Mouse (Mus musculus) c-Kit-negative CD71-positive TER-119-positive erythroid progenitor cells, embryonic 14.5 days (primary cell): ENCODE data around the gene Magoh.

ENCODE experiments used
- DNase-seq: peaks from one replicate; pipeline ENCODE4 v3.0.0-alpha.2; 2013; ENCODE audit warnings: low read depth, low spot score

Magoh gene

DNA sequence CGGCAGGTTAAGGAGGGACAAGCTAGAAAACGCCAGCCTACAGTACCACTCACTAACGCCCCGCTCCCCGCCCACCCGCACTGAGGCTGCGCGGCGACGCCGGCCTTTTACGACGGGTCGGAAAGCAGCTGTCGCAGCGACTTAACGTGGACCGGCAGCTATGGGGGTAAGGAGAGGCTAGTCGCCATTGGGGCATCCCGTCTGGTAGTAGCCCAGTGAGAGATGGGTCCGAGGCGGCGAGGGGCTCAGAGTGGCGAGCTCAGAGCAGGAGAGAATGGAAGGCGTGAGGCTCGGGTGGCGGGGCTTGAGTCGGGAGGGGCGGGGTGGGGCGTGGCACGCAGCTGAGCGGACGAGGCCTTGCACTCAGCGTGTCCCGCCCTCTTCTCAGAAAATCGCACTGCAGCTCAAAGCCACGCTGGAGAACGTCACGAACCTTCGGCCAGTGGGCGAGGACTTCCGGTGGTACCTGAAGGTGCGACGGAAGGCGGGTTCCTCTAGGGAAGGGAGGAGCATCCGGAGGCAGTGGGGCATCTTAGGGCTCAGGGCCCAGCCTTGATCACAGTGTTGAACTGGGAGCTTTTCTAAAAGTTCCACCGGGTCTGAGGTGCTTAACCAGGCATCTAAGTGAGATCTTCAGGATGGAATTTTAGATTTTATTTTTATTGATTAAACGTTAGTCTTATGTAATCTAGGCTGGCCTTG lies 10.3 kb downstream of the Magoh start, which contains the start of gene 0610037L13Rik:
Gene 0610037L13Rik, plus strand, starts transcription at position 83 of the 702 bp plus-strand sequence.
- peak; percentile 89 for DNase-seq

DNA sequence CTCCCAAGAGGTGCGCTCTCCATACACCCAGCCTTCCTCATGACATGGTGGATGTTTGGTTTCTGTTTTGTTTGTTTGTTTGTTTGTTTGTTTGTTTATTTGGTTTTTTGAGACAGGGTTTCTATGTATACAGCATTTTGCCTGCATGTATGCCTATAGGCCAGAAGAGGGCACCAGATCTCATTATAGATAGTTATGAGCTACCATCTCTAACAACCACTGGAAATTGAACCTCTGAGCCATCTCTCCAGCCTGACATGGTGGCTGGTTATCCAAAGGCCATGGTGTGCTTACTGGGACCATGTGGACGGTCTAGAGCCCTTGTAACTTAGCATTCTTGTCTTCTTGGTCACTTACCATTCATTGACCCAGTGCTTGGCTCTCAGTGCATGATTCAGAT lies 13.1 kb downstream of the Magoh start:
- no peak for DNase-seq

DNA sequence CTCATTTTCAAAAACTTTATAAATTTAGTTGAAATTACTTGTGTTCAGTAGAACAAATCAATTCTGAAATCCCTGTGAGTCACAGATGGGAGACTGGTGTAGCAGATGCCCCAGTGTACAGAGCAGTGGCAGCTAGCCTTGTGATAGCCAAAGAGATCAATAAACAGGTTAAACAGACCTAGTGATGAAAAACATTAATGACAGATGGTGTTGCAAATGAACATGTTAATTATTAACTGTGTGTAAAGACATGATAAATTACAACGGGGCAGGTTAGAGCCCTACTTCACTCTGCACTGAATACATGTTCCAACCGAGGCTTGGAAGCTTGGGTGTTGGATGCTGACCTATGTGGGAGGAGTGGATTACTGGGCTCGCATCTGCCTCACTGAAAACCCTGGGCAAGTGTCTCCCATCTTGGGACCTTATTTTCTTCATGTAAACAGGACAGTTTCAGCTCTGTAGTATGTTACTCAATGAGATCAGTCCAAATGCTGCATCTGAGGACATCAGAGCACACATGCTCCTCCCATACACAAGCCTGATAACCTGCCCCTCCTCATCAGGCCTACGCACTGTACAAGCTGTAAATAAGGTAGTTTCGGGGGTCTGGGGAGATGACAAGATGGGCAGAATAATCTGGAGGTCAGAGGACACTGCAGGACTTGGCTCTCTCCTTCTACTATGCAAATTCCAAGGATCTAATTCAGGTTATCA lies 19.8 kb downstream of the Magoh start:
- DNase-seq: no peak

DNA sequence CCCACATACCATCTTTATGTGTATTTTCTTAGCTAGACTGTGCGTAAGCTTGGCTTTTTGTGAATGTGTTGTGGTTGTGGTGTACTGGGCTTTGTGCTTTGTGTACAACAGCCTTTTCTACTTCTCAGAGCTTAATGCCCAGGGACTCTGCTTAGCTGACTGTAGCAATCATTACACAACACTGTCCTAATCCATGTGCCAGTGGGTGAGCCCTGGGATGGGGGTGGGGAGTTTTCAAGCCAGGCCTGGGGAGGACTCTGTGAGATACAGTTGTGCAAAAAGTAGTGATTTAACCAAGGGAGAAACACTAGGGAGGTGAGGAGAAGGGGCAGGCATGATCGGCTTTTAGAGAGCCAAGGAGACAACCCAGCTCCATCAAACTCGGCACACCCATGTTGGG lies 20.7 kb downstream of the Magoh start:
- no peak for DNase-seq

DNA sequence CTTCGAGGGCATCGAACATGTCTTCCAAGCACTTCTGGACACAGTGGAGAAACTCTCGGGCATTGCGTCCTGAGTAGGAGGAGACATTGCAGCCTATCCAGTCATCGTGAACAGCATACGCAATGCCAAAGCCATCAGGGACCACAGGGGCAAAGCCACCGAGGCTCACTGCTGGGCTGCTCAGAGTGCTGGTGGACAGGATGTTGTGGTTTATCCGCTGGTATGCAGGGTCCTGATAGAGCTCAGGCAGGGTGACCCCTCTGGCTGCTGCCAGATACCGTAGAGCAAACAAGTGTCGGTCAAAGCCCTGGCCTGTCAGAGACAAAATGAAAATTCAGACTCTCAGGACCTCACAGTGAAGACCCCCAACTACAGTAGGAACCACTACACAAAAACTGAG lies 24.7 kb downstream of the Magoh start:
- DNase-seq: no peak

DNA sequence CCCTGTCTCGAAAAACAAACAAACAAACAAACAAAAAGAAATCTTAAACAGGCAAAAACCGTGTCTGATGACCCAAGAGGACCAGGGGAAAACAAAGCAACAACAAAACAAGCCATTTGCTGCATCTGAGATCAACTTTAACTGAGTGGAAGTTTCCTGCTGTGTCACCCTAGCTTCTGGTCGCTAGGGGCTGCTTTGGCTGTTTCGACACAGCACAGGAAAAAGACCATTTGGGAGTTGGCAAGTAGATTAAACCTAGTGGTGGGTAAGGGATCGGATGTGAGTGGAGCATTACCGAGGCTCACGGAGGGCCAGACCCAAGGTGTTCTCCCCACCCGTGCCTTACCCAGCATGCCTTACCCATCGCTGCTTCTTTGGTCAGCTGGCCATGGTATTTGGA lies 27.0 kb downstream of the Magoh start:
- no peak for DNase-seq

DNA sequence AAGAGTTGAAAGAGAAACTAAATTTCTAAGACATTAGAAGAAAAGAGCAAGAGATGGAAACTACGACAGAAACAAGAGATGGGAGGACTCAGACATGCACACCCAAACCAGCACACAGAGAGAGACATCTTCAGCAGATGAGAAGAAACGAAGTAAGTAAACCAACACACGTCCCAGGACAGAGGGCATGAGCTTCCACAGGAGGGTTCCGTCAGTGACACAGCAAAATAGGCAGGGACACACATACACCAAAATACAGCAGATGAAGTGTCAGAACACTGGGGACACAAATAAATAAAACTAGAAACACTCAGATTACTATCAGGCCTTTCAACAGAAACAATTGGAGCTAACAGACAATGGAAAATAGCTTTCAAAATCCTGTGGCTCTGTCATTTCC lies 30.5 kb downstream of the Magoh start:
- DNase-seq: no peak

DNA sequence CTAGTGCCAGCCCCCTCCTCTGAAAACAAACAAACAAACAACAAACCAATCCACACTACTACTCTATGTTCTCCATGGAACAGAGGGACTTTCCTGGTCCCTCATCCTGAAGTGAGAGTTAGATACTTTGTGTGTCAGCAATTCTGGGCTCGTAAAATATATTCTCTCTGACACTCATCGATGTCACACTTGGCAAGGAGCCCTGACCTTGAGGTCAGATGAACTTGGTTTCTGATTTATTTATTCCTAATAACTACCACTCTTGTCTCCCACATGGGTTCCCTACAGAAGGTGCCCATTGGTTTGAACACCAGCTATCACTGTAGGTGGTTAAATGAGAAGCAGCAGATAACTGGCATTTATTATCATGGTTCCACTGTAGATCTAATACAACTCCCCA lies 40.8 kb downstream of the Magoh start:
- DNase-seq: no peak

DNA sequence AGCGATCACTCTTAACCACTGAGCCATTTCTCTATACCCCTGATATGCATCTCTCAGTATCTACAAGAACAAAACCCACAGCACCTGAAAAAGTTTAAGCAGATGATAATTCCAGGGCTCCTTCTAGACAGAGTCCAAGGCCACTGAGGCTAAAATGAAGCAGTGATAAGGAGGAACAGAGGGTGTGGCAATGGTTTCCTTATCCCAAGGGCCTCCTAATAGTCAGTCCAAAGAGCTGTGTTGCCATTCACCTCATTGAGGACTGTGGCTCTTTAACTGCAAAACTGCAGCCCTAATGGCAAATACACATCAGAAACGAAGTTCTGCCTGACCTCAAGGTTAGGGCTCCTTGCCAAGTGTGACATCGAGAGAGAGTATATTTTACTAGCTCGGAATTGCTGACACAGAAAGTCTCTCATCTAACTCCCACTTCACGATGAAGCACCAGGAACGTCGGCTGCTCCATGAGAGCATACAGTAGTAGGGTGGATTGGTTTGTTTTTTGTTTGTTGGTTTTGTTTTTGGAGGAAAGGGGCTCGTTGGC lies 41.7 kb downstream of the Magoh start:
- DNase-seq: no peak

DNA sequence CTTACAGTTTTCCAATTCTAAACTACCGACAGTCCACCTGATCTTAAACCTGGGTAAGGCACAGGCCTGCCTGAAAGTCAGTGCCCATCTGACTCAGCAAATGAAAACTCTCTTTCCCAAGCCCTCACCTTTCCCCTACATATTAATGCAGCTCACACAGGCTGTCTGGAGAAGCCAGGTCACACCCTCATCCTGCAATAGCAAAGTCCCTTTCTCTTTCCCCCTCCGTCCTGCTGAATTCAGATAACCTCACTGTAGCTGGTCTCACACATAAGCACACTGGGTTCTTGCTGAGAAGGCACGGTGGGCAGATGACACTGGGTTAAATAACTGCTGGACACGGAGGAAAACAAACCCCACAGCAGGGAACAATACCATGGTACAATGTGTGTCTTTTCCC lies 42.4 kb downstream of the Magoh start:
- DNase-seq: no peak

DNA sequence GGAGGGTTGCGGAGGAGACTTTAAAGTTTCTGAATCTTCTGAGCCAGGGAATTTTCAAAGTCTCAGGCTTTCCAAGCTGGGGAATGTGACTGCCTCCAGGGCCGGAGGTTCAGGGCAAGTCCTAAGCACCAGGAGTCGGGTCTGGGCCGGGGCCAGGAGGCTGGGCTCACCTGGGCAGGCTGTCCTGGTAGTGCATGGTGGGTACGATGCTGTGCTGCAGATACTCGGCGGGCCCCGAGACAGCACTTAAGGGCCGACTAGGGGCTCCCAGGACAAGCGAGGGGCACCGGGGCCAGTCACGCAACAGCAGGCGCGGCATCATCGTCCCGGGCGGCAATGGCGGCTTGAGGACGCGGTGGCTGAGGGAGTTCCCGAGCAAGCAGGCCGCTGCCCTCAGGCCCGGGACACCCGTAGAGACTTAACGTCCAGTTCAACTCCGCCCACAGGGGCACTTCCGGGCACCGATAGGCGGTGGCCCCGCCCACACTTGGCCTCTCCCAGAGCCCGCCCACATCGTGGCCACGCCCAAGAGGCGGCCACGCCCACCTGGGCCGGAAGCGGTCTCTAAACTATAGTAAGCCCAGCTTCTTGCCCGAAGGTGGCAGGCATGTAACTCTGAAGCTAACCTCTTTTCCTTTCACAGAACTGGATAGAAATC lies 43.7 kb downstream of the Magoh start, which contains the start of gene Cpt2:
Gene Cpt2, minus strand, starts transcription at position 466 of the 658 bp plus-strand sequence.
- peak; percentile 96 for DNase-seq

DNA sequence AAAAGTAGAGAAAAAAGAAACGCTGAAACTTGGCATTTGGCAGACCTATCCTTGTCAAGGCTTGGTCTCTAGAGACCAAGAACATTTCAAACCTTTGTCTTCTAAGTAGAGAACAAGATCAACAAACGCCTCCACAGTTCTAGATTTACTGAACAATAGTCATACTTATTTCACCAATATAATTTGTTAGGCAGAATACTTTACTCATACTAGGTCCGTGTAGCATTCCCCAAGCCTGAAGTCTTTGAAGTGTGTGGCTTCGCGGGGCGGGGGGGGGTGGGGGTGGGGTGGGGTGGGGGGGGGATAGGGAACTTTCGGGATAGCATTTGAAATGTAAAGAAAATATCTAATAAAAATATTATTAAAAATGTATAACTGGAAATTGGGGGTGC lies 44.2 kb downstream of the Magoh start:
- no peak for DNase-seq

DNA sequence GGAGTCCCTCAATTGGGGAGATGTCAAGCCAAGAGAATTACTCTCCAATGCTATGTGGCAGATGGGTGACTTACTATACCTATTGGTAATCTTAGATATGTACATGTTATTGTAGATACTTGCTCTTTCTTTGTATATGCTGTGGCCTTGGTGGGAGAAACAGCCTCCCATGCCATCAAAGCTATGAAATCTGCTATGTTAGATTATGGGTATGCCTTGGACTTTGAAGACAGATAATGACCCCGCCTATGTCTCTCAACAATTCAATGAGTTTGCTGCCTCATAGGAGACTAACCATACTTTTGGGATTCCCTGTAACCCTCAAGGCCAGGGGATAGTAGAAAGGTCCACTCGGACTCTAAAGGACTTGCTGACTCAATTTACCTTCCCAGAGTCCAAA lies 48.7 kb downstream of the Magoh start:
- no peak for DNase-seq

DNA sequence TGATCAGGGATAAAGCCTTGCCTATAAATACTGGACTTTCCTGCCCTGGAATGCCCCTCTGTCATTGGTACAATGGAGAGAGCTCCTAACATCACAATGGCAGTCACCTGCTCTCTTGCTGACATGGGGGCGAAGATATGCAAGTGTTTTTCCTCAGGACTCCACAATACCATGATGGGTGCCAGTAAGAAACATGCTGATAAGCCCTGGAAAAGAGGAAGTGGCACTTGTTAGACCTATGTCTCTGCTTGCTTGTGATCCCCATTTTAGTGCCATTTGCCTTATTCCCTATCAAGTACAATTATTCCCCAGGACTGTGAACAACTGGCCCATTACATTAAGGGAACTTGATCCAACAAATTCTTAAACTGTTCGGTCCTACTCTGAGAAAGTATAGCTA lies 49.2 kb downstream of the Magoh start:
- DNase-seq: no peak

DNA sequence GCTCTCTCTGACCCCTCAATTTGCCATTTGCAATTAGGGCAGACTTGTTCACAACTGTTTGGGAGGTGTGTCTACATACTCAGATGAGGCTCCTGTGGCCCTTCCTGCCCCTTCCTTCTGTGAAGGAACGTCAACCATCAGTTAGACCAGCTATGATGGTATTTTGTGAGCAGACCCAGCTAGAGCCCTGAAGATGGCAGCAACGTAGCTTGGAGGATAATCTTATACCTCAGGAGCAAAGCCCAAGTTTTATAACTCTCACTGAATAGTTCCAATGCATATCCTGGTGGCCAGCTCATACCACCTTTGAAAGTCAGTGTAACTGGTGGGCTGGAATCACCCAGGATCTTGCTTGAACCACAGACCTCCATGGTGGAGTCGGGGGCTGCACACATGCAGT lies 51.9 kb downstream of the Magoh start:
- no peak for DNase-seq

DNA sequence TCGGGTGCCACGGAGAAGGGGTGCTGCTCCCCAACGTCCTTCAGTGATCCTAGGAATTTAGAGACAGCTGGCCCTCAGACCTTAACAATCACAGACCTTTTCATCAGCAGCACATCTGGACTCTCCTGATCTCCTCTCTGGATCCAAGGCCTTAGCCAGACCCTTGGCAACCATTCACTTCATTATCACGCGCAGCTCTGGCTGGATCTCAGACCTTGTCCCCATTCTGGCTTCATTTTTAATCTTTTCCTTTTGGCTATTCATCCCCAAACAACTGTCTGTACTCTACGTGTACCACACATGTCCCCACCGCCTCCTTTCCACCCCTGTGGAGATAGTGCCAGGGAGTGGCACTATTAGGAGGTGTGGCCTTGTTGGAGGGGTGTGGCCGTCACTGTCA lies 53.7 kb downstream of the Magoh start:
- no peak for DNase-seq

DNA sequence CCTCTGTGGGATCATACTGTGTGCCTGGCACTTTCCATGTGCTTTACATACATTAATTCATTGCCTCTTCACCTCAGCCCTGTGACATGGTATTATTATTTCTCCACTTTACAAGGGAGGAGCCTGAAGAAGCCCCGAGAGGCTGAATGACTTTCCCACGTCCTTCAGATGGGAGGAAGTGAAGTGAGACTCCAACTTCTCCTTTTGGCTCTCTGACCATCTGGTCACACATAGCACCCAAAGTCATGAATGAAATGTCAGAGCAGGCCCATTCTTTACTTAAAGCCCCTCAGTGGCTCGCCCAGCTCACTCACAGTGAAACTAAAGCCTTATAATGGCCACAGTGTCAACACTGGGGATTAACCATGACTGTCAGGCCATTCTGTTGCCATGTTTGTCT lies 55.7 kb downstream of the Magoh start:
- DNase-seq: no peak
